Mouse (Mus musculus): ENCODE data around the gene Dpagt1.
"Not testable (repeated sequence)": the region's sequence is repeated elsewhere in the genome, so short reads cannot be mapped to it uniquely, and the experiment has no call there.

The Dpagt1 gene

DNA sequence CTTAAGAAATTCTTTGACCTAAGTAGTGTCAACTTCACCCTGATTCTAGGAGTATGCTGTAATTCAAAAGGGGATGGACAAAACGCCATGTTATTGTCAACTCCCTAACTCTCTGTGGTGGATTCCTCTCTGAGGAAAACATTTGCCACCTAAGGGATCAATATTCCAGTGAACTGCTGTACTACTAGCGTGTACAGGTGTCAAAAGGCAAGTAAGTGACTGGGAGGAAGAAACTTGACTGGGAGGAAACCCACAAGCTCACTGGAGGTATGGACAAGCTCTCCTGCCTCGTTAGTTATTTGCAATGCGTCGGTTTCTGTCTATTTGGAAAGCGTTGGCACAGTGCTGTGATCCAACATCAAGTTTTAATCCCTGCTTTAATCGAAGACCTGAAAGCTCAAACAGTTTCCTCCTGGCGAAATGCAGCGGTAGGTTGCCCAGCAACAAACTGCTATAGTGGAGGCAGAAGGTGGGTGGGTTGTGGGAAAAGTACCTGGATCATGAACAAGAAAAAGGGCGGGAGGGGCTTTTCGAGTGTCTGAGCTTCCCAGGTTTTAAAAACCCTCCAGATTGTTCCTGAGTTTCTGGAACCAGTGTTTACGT is at the start of gene Dpagt1:
Gene Dpagt1 (plus strand): TSS at position 252 of the 603 bp plus-strand sequence.
- peak; percentile 36 for DNase-seq (ENCODE audit: extremely low read depth, insufficient read length, low spot score)

DNA sequence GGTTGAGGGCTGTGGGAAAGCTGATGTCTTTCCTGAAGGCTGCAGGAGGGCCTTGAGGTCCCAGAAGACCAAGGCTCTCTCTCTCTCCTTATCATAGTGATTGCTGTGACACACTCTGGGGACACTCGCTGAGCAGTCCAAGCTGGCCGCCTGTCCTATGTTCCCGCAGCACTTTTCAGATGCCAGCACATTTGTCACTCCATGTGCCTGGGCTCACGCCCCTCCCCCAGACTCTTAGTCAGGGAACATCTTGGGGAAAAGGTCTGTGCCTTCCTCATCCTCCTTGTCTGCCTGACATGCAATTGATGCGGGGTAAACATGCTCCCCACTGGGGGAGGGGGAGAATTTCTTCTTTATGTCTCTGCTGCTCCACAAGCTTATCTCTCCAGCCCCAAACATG is 42.6 kb upstream of the Dpagt1 start:
- no peak for DNase-seq (ENCODE audit: extremely low read depth, insufficient read length, low spot score)

DNA sequence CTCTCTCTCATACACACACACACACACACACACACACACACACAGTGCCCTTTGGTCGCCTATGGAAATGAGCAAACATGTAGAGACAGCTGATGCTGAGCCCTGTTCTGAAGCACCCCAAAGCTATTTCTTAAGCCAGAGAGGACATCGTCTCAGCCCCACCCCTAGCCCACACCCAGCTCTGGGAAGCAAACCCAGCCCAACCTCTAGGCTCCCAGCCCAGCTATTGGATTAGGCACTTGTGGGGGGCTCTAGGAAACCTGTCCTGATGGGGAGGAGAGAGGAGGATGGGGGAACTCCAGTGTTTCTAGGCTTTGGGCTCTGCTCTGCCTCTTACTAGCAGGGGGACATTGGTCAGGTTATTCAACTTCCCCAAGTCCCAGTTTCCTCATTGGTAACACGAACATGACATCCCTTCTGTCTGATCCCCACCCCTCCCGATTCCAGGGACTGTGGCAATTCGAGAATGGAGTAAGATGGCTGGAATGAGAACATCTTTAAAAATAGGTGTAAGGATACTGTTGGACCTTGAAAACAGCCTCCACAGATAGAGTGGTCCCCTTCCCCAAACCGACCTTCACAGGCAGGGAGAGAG is 39.5 kb upstream of the Dpagt1 start:
- no peak for DNase-seq (ENCODE audit: extremely low read depth, insufficient read length, low spot score)

DNA sequence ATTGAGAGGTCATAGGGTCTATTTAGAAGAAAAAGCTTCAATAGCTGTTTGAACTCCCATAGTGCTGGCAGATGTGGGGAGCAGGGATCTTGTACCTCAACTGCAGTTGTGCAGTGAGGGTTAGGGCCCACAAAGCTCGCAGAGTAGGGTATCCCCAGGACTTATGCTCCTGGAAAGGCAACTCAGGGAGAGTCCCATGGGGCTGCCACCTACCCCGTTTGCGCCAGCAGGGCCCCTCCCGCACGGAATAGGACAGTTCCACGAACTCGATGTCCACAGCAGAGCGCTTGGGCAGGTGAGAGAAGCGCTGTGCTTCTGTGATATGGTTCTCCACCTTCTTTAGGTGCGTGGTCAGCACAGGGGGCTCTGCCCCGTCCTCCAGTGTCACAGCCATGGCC is 38.8 kb upstream of the Dpagt1 start:
- no peak for DNase-seq (ENCODE audit: extremely low read depth, insufficient read length, low spot score)

DNA sequence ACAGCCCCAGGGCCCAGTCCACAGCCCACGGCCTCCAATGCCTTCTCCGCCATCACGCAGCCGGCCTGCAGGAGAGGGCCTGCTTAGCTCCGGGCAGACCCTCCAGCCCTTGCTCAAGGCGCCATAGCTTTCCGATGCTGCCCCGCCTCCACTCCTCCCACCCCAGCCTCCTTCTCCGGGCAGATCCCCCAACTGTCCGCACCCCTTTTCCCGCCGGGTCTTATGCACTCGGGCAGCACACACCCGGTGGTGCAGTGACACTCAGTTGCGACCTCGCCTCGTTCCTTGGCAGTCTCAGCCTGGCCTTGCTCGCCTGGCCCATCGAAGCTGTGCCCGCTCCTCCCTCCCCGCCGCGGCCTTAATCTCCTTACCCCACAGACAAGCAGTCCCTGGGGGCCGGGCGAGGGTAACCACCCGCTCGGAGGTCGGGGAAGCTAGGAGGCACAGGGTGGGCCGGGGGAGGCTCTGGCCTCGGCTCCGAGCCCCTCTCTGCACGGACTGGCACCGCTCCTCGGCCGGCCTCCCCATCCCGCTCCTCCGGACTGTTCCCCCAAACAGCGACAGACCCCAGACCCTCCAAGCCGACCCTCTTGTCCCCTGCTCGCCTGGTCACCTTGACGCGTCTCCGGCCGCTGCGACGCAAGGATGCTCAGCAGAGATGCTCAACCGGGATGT is 38.3 kb upstream of the Dpagt1 start:
- DNase-seq (ENCODE audit: extremely low read depth, insufficient read length, low spot score): no peak

DNA sequence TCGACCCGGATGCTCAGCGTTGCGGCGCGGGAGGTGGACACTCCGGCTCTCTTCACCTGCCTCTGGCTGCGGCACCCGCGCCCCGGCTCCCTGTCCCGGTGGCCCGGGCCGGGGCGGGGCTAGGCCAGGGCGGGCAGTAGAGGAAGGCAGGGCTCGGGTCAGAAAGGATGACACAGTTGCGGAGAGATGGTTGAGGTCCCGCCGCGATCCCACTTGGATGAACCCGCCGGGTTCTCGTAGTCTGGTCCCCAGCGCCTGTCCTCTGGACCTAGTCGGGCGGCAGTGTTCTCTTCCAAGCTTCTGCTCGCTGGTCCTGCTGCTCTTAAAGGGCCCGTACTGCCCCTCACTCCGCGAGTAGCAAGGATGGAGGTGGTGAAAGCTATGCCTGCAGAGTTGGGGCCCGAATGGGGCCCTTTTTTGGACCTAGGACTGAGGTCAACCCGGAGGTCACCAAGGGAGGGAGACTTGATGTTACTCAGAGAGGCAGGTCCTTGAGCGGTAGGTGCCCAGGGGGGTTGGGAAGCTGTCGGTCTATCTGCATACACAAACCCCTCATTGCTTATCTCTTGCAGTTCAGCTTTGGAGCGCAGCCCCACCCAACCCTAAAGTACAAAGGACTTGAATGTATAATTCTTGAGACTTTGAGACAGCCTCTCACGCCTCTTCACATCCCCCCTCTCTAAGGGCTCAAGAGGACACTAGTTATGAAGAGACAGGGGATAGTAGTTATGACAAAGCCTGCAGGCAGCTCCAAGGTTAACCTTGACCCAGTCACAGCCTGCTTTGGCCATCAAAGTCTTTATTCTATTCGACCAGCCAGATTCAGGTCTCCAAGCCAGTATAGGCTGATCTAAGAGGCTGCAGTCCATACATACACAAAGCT is 37.5 kb upstream of the Dpagt1 start, which contains the start of gene Abcg4:
Gene Abcg4 (minus strand): TSS at position 540 of the 883 bp plus-strand sequence.
- DNase-seq (ENCODE audit: extremely low read depth, insufficient read length, low spot score): no peak

DNA sequence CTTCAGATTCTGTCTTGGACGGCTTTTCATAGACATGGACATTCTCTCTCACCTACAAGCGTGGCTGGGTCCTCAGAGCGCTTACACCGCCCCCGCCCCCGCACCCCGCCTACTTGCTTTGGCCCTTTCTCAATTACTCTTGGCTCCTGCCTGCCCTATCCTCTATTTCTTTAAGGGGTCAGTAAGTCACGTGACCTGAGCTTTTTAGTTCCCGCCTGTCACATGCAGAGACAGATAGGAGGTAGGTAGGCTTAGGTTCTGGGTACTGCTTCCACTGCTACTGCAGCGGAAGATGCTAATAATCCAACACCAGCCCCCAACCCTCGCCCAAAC is 36.9 kb upstream of the Dpagt1 start:
- DNase-seq (ENCODE audit: extremely low read depth, insufficient read length, low spot score): no peak

DNA sequence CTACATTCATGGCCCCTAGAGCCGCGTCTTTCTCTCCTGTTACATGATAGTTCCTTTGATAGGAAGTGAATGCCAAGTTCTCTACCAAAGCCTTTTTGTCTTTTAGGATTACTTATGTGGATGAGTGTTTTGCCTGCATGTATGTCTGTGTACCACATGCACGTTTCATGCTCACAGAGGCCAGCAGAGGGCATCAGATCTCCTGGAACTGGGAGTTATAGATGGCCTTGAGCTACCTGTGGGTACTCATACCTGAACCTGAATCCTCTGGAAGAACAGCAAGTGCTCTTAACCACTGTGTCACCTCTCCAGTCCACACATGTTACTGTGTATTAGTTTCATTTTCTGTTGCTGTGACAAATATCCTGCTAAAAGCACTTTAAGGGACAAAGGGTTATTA is 33.3 kb upstream of the Dpagt1 start:
- no peak for DNase-seq (ENCODE audit: extremely low read depth, insufficient read length, low spot score)

DNA sequence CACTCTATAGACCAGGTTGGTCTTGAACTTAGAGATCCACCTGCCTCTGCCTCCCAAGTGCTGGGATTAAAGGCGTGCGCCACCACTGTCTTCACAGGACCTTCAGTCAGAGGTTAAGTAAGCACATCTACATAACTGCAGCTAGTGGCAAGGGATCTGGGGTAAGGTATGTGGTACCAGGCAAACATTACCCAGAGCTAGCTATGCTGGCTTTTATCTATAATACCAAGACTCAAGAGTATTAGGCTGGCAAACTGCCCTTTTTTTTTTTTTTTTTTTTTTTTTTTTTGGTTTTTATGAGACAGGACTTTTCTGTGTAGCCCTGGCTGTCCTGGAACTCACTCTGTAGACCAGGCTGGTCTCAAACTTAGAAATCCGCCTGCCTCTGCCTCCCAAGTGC is 25.8 kb upstream of the Dpagt1 start:
- not testable (repeated sequence) for DNase-seq (ENCODE audit: extremely low read depth, insufficient read length, low spot score)

DNA sequence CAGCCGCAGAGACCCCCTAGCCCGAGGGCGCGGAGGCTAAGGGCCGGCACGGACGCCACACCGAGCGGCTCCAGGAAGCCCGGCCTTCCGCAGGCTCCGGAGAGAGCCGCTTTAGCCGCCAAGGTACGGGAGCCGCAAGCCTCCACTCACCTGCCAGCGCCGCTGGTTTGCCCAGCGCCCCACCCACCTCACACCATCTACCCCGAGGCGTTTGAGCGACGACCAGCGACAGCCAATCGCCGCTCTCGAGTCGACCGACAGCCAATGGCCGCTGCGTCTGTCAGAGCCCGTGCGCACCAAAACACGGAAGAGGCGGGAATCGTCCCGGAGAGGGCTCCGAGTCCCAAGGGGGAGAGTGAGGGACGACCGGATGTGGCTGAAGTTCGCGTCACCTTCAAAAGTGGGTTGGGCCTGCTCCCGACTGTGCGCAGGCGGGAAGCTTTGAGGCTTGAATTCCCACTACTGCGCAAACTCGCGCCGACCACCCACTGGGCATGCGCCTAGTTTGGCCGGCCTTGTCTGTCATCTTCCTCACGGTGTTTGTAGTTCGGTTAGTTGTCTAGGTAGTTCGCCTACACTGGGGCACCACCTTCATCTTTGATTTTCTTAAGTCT is 20.2 kb upstream of the Dpagt1 start, which contains the start of gene Hinfp:
Gene Hinfp (minus strand): TSS at position 206 of the 614 bp plus-strand sequence.
- peak; percentile 98 for DNase-seq (ENCODE audit: extremely low read depth, insufficient read length, low spot score)

DNA sequence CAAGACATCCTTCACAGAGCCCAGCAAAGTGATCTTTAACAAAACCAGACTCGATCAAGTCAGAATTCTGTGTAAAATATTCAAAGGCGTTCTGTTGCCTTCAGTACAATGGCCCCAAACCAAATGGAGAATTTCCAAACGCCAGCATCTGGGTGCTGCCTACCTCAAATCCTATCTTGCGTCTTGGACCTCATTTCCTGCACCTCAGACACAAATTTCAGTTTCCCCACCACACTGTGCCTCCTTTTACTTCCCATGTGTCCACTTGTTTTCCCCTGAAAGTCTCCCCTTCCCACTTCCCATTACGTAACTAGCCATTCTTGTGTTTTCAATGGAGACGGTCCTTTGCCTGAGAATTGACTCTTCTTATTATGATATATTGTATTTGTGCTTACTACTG is 19.3 kb upstream of the Dpagt1 start:
- DNase-seq (ENCODE audit: extremely low read depth, insufficient read length, low spot score): no peak

DNA sequence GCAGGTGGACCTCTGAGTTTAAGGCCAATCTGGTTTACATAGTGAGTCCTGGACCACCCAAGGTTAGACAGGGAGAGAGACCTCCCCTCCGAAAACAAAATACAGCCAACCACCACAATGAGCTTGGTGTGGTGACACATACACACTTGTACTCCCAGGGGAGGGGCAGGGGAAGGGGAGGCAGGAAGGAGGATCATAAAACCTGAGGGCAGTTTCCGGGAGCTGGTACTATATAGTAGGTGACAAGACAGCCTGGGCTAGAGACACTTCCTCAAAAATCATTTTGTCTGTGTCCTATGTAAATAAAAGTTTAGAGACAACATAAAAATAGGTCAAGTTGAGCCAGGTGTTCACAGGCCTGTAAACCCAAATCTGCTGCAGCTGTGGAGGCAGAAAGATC is 18.6 kb upstream of the Dpagt1 start:
- no peak for DNase-seq (ENCODE audit: extremely low read depth, insufficient read length, low spot score)

DNA sequence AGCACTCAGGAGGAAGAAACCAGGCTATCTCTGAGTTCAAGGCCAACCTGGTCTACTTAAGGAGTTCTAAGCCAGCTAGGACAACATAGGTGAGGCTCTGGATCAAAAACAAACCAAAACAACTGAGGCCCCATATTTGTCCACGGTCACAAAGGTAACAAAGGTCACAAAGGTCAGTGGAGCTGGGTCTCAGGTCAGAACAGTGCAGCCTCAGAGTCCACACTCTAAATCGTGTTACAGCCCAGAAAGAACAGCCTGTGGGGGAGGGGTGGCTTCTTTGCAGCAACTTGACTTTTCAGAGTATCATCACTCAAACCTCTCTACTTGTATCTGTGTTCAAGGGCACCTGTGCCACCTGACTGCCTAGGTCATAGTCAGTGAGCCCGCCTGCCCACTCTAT is 16.1 kb upstream of the Dpagt1 start:
- no peak for DNase-seq (ENCODE audit: extremely low read depth, insufficient read length, low spot score)

DNA sequence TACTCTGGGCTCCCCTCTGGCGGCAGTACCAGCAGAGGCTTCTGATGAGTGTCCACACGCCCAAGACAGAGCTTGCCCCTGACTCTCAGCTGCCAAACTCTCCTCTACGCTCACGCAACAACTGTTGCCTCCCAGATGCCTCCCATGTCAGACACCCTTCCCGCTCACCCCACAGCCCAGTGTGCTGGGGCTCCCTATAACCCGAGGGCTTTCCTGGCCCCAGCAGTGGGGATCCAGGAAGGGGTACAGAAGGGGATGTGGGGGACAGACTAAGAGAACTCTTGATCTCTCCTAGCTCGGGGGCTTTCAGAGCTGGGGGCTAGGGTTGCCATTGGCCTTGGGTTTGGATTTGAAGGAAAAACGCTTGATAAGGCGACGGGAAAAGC is 15.1 kb upstream of the Dpagt1 start:
- no peak for DNase-seq (ENCODE audit: extremely low read depth, insufficient read length, low spot score)

DNA sequence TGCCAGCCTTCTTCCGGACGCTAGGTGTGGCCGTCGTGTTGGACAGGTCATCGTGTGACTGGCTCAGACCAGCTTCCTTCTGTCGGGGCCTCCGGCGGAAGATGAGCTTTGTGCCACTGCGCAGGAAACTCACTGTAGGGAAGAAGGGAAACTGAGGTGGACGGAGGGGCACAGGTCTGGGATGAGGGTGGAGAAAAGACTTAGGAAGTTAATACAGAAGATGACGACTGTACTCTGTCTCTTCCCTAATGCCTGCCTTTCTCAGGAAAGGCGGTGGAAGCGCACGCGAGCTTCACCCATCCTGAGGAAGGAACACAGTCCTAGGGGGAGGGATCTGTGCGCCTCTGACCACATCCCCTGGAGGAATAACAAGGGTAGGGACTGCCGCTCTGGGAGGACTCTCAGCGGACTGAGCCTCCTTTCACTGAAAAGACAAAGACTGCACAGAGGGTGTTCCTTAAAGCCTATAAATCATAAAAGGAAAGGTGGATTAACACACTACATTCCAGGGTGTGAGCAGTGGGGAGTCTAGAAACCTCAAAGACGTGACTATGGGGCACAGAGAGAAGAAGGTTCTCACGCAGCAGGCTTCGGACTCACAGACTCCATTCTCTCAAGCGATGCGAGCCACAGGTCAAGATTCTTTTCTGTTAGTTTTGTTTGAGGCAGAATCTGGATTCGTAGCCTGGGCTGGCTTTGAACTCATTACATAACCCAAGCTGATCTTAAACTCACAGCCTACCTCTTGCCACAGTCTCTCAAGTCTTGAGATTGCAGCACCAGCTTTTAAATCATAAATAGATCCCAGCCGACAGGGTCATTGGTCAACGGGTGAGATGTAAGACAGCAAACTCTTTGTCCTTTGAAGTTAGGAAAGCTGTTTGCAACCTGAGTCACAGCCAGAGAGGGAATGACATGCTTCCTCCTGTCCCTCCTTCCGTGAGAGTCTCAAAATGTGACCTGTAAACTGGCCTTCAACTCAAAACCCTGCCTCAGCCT is 14.4 kb upstream of the Dpagt1 start:
- DNase-seq (ENCODE audit: extremely low read depth, insufficient read length, low spot score): no peak

DNA sequence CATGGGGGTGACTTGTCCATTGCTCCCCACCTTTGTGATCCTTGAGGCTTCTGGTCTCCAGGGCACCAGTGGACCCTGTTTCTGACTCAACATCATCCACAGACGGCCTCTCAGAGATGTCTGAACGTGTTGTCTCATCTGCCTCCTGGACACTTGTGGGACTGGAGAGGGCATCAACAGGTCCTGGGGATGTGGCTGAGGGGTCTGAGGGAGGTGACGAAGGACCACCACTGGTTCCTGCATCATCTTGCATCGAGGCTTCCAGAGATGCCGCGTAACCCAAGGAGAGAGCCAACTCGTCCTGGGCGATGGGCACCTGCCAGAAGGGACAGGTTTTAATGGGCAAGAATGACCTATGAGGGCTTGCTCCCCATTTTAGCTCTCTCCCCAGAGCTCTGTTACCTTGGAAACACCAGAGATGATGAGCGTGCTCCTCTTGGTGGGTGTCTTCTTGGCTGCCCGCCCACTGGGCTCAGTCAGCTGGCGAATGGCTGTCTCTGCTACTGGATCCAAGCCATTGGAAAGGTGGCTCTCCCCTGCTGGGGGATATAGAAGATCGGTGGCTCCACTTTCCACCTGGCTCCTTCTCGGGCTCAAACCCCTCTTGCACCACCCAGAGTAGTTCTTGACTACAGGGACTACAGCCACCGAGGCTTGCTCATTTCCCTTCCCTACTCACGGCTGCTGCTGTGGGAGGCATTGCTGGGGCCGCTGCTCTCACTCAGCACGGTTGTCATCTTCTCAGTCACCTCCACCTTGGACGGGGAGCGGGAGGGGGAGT is 12.2 kb upstream of the Dpagt1 start:
- DNase-seq (ENCODE audit: extremely low read depth, insufficient read length, low spot score): no peak

DNA sequence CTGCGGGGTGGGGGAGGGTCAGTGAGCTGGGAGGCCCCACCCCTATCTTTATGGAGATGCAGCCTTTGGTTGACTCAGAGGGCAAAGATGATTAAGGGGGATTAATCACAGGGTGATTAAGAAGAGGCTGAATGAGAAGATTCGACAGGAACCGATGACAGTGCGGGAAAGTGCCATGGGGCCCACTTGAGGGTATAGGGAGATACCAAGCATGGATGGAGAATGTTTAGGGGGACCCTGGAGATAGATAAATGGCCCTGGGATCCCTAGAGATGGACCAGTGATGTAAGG is 11.6 kb upstream of the Dpagt1 start:
- no peak for DNase-seq (ENCODE audit: extremely low read depth, insufficient read length, low spot score)

DNA sequence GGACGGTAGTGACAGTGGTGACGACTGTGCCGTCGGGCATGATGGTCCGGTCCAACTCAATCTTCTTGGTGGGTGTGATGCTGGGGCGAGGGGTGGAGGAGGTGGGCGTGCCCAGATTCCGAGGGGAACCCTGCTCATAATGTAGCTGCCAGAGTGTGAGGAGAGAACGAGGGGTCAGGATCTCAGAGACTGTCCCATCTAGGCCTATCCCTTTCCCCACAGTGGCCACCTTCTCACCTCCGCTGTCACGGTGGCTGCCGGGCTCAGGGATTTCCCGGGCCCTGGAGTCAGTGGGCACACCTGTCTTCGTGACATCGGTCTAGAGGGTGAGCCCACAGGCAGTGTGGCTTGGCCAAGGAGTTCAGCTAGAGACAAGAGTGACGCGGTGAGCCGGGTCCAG is 10.9 kb upstream of the Dpagt1 start:
- DNase-seq (ENCODE audit: extremely low read depth, insufficient read length, low spot score): no peak

DNA sequence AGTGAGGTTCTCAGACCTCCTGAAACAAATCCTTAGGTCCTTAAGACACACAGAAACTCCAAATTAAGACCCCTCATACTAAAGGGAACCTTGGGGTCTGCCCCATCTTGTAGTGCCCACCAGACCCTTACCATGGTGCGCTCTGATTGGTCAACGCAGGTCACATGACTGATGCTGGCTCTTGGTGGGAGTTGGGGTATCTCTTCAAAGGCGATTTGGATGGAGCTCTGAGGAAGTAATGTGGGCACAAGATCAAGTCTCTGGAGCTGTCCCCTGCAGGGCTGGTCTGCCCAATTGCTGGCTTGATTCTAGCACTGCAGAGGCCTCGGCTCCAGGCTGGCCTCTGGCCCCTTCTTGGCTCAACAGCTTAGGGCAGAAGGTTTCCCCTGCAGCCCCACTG is 8.4 kb upstream of the Dpagt1 start:
- DNase-seq (ENCODE audit: extremely low read depth, insufficient read length, low spot score): no peak
